Mouse (Mus musculus) hindbrain, embryonic 12.5 days (tissue): ENCODE measurements around the gene R3hdml. TPM values are rescaled to one million over a fixed set of nuclear protein-coding genes. Genes with fewer than 3 reads are reported as not detected.

Experiments
- ATAC-seq: fragments of 200-750 bp; cut with Nextera tagmentation; 2 replicates; pipeline ENCODE4 v1.8.0; 2017; ENCODE audit warnings: moderate TSS enrichment; ENCODE audit not compliant: low FRiP score
- H3K27ac ChIP-seq: fragments of 300-500 bp; sonication (generic); 2 replicates; pipeline ENCODE4 v1.5.1; 2016; ENCODE audit warnings: mild to moderate bottlenecking
- H3K27me3 ChIP-seq: fragments of 300-500 bp; sonication (generic); 2 replicates; pipeline ENCODE4 v1.6.1; 2016; ENCODE audit warnings: mild to moderate bottlenecking
- H3K36me3 ChIP-seq: fragments of 300-500 bp; sonication (generic); 2 replicates; pipeline ENCODE4 v1.6.1; 2016; ENCODE audit warnings: mild to moderate bottlenecking
- H3K4me1 ChIP-seq: fragments of 300-500 bp; sonication (generic); 2 replicates; pipeline ENCODE4 v1.6.1; 2016
- H3K4me2 ChIP-seq: fragments of 300-500 bp; sonication (generic); replicated peaks from 2 replicates; pipeline ENCODE4 v1.6.1; 2016; ENCODE audit warnings: mild to moderate bottlenecking
- H3K4me3 ChIP-seq: fragments of 300-500 bp; sonication (generic); 2 replicates; pipeline ENCODE4 v1.5.1; 2016; ENCODE audit warnings: mild to moderate bottlenecking
- H3K9ac ChIP-seq: fragments of 300-500 bp; sonication (generic); 2 replicates; pipeline ENCODE4 v1.6.1; 2016; ENCODE audit warnings: mild to moderate bottlenecking, moderate library complexity
- H3K9me3 ChIP-seq: fragments of 300-500 bp; sonication (generic); replicated peaks from 2 replicates; pipeline ENCODE4 v1.6.1; 2016; ENCODE audit warnings: mild to moderate bottlenecking
- WGBS: fragments of 180-500 bp; shearing (Covaris S2); methylation state at CpG from one replicate; pipeline ENCODE4 v1.1.7; 2016; 5-methylcytosine and 5-hydroxymethylcytosine counted together
- polyA plus RNA-seq: library from polyadenylated mRNA; unstranded; fragments of >200 nt; fragmentation: Nextera tagmentation; extraction: Ambion mirVana; gene quantifications from 2 replicates; pipeline ENCODE4 v1.2.1, GENCODE M21; 2016

R3hdml gene
- polyA plus RNA-seq, 1 experiment from 2014 or later, result not detected

GRCm38 (mm10) chr2:163542674-163543073 is 50.6 kb downstream of the R3hdml start:
- Histone ChIP-seq H3K9me3 (no peaks in the 10 kb centered on the region), H3K27me3 (peaks cover 2% of the 10 kb centered on the region; the same call in 1 of the 2 replicates), H3K36me3 (no peaks in the 10 kb centered on the region), H3K4me2 (no peak overlapping the region), H3K4me1 (no peaks in the 10 kb centered on the region), H3K9ac (no peak overlapping the region), H3K4me3 (no peak overlapping the region), H3K27ac (no peak overlapping the region)
- WGBS, result 87% methylated on average over 10 of the region's 10 CpGs
- no peak for ATAC-seq

- Histone ChIP-seq H3K9me3 (no peaks in the 10 kb centered on the region), H3K27ac (no peak overlapping the region), H3K36me3 (no peaks in the 10 kb centered on the region), H3K4me1 (no peaks in the 10 kb centered on the region), H3K4me2 (no peak overlapping the region), H3K27me3 (no peaks in the 10 kb centered on the region), H3K4me3 (no peak overlapping the region), H3K9ac (no peak overlapping the region)
- 81% methylated on average over 14 of the region's 14 CpGs for WGBS
- ATAC-seq, result no peak
Measured at GRCm38 (mm10) chr2:163546623-163547318, 54.7 kb downstream of the R3hdml start.

GRCm38 (mm10) chr2:163548822-163549221 is 56.7 kb downstream of the R3hdml start:
- no peaks in the 10 kb centered on the region for H3K4me1 ChIP-seq
- H3K4me2 ChIP-seq, result no peak overlapping the region
- no peak for ATAC-seq
- H3K4me3 ChIP-seq, result no peak overlapping the region
- no peak overlapping the region for H3K9ac ChIP-seq
- H3K27me3 ChIP-seq, result no peaks in the 10 kb centered on the region
- H3K36me3 ChIP-seq, result no peaks in the 10 kb centered on the region
- H3K9me3 ChIP-seq, result no peaks in the 10 kb centered on the region
- 67% methylated on average over 6 of the region's 6 CpGs for WGBS
- H3K27ac ChIP-seq, result no peak overlapping the region

GRCm38 (mm10) chr2:163549786-163550185 is 57.7 kb downstream of the R3hdml start:
- ATAC-seq, result no peak
- Histone ChIP-seq H3K36me3 (no peaks in the 10 kb centered on the region), H3K4me3 (no peak overlapping the region), H3K9me3 (no peaks in the 10 kb centered on the region), H3K27ac (no peak overlapping the region), H3K27me3 (no peaks in the 10 kb centered on the region), H3K9ac (no peak overlapping the region), H3K4me2 (no peak overlapping the region), H3K4me1 (no peaks in the 10 kb centered on the region)
- WGBS, result 39% methylated on average over 6 of the region's 6 CpGs

Other genes starting within 250 kb of the R3hdml start
- 0.76 and 1.2 TPM in 2 replicates for gene Jph2, start 94.3 kb upstream of the R3hdml start, polyA plus RNA-seq
- 67.9 and 70.8 TPM in 2 replicates for gene Oser1, start 67.6 kb upstream of the R3hdml start, polyA plus RNA-seq
- gene Gdap1l1, start 53.8 kb upstream of the R3hdml start, polyA plus RNA-seq, result 68.7 and 70.1 TPM in 2 replicates
- 13.0 and 13.1 TPM in 2 replicates for gene Fitm2, start 19.7 kb upstream of the R3hdml start, polyA plus RNA-seq
- gene Hnf4a, start 14.5 kb downstream of the R3hdml start, polyA plus RNA-seq, result not detected in 2 replicates
- 51.5 and 52.0 TPM in 2 replicates for gene Ttpal, start 110.0 kb downstream of the R3hdml start, polyA plus RNA-seq
- 36.2 and 38.4 TPM in 2 replicates for gene Serinc3, start 152.8 kb downstream of the R3hdml start, polyA plus RNA-seq
- 109 and 113 TPM in 2 replicates for gene Pkig, start 166.1 kb downstream of the R3hdml start, polyA plus RNA-seq